4 mouse cellular contexts compared by ENCODE assay signal in the genomic region with DNA sequence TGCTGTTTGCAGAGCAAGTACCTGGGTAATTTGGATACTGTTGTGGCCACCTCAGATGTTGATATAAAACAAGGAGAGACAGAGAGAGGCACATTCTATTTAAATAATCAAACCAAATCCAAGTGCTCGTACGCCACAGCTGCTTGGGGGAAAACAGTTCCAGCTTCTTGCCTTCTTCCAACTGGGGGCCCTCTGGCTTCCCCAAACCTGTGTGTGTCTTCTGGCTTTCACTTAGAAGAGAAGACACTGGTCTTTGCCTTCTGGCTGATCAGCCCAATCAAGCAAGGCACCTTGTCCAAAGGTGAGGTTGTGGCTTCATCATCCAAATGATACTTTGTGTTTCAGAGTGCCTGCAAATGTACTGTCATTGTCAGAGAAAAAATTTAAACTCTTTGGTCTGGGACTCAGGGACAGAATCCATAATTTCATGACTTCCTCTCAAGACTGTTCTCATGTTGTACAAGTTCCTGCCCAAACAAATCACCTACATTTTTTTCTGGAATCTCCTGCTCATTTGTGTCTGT. TPM values are rescaled to one million over a fixed set of nuclear protein-coding genes. Genes with fewer than 3 reads are reported as not detected.
"Had no signal": no experiment of that assay in that cellular context is flagged by ENCODE, and none has a peak within 500 bp of the region (broad histone marks: within the 10 kb centered on the region; RNA-seq: fewer than 3 reads in every experiment).

No protein-coding gene starts in this region.

RNA-seq across cellular contexts. Expression of a gene that starts 17.1 kb away (rescaled TPM):
- total RNA-seq: left cerebral cortex, postnatal 4 days; megakaryocyte progenitor cell, adult 5-6 weeks; megakaryocyte, adult 5-6 weeks; midbrain, postnatal 0 days had no signal
